Mouse (Mus musculus) testis, postnatal 14 days (tissue): ENCODE data around the gene Lca5l.

Experiments used
- DNase-seq: peaks from one replicate; pipeline ENCODE4 v3.0.0; 2021; ENCODE audit warnings: low spot score

The Lca5l gene

GRCm38 (mm10) chr16:96120022-96120623 is 71.9 kb downstream of the Lca5l start:
- no peak for DNase-seq

- DNase-seq: no peak
Measured at GRCm38 (mm10) chr16:96114729-96115128, 77.3 kb downstream of the Lca5l start.

- no peak for DNase-seq
Measured at GRCm38 (mm10) chr16:96112769-96113168, 79.3 kb downstream of the Lca5l start.

GRCm38 (mm10) chr16:96110655-96111345 is 81.3 kb downstream of the Lca5l start:
- no peak for DNase-seq

GRCm38 (mm10) chr16:96109673-96110072 is 82.4 kb downstream of the Lca5l start:
- no peak for DNase-seq
